9 mouse cellular contexts compared by ENCODE assay signal in the genomic region with DNA sequence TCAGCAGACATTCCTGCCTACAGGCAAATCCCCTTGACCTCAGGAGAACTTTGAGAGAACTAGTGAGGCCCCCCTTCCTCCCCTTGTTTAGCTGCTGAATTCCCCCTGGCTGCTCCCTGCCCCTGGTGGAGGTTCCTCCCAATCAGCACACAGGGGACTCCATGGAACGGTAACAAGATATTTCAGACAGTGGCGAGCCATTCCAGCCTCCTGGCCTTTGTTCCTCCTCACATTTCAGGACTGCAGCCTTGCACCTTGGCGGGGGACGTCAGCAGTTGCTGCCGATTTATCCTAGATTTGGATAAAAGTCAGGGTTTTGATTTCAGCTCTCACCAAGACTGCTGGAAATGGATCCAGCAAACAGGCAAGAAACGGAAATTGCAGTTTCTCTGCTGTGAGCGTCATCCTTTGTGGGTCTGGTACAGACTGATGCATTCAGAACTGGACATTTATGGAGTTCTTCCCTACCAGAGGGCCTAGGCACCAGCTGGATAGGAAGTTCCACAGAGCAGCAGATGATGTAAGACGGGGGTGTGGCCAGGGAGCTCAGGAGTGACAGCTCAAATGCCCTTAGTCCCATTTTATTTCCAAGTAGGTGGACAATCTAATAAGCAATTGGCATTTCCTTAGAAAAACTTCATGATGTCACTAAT.
DNase-seq lines count a peak whose midpoint lies in the region; ATAC-seq lines count a peak whose summit lies in the region.
"Had no signal": no experiment of that assay in that cellular context is flagged by ENCODE, and none has a peak within 500 bp of the region (broad histone marks: within the 10 kb centered on the region; RNA-seq: fewer than 3 reads in every experiment).

No protein-coding gene starts in this region.

- H3K4me3 ChIP-seq in kidney, embryonic 14.5 days (ENCODE audit: low read length) = no peak overlapping the region
- H3K4me3 ChIP-seq in embryonic facial prominence, embryonic 15.5 days (replicated peaks) = no peak overlapping the region
- no peak overlapping the region for H3K4me3 ChIP-seq in limb, embryonic 15.5 days
- H3K4me3 ChIP-seq: liver, embryonic 15.5 days had no signal

- peak overlapping the region; percentile 67; the same call in 1 of the 2 replicates for H3K27ac ChIP-seq in kidney, embryonic 14.5 days (ENCODE audit: low read depth, low read length)
- H3K27ac ChIP-seq in embryonic facial prominence, embryonic 15.5 days (replicated peaks) = 0 out of 2 replicates have a peak overlapping the region, but pooled peaks have one; percentile 28
- peak overlapping the region; percentile 38; the same call in 1 of the 2 replicates for H3K27ac ChIP-seq in limb, embryonic 15.5 days
- H3K27ac ChIP-seq: liver, embryonic 15.5 days had no signal

- no peak overlapping the region for H3K9ac ChIP-seq in kidney, embryonic 14.5 days (ENCODE audit: low read depth, low read length)
- H3K9ac ChIP-seq in embryonic facial prominence, embryonic 15.5 days = no peak overlapping the region
- no peak overlapping the region for H3K9ac ChIP-seq in limb, embryonic 15.5 days
- H3K9ac ChIP-seq: liver, embryonic 15.5 days had no signal

- no peak for DNase-seq in kidney, adult 8-10 months
- peak; percentile 10 for DNase-seq in c-Kit-positive CD71-negative TER-119-negative erythroid progenitor cells, embryonic 14.5 days (ENCODE audit: low read depth)
- DNase-seq in spleen, adult 18-20 months = no peak
- no peak for DNase-seq in c-Kit-positive CD71-positive TER-119-positive erythroid progenitor cells, embryonic 14.5 days (ENCODE audit: low spot score)
- no peak for DNase-seq in urinary bladder, postnatal 14 days (ENCODE audit: low spot score)

- H3K4me1 ChIP-seq in kidney, embryonic 14.5 days (ENCODE audit: control insufficient read depth, insufficient read depth, low read length) = peaks cover 22% of the 10 kb centered on the region
- peaks cover 10% of the 10 kb centered on the region for H3K4me1 ChIP-seq in embryonic facial prominence, embryonic 15.5 days
- H3K4me1 ChIP-seq in limb, embryonic 15.5 days = peaks cover 16% of the 10 kb centered on the region

- peak overlapping the region; percentile 21 for H3K4me2 ChIP-seq in kidney, embryonic 14.5 days (replicated peaks; ENCODE audit: low read depth, low read length)
- 0 out of 2 replicates have a peak overlapping the region, but pooled peaks have one; percentile 8 for H3K4me2 ChIP-seq in embryonic facial prominence, embryonic 15.5 days (replicated peaks)
- H3K4me2 ChIP-seq in limb, embryonic 15.5 days = no peak overlapping the region
- H3K4me2 ChIP-seq: liver, embryonic 15.5 days had no signal

- no peaks in the 10 kb centered on the region for H3K36me3 ChIP-seq in kidney, embryonic 14.5 days (ENCODE audit: control insufficient read depth, insufficient read depth, low read length)
- no peaks in the 10 kb centered on the region for H3K36me3 ChIP-seq in embryonic facial prominence, embryonic 15.5 days
- H3K36me3 ChIP-seq in limb, embryonic 15.5 days = no peaks in the 10 kb centered on the region
- H3K36me3 ChIP-seq: liver, embryonic 15.5 days had no signal

- H3K9me3 ChIP-seq in kidney, embryonic 14.5 days (ENCODE audit: control insufficient read depth, low read length) = no peaks in the 10 kb centered on the region
- no peaks in the 10 kb centered on the region for H3K9me3 ChIP-seq in embryonic facial prominence, embryonic 15.5 days (replicated peaks)
- H3K9me3 ChIP-seq in limb, embryonic 15.5 days = no peaks in the 10 kb centered on the region
- H3K9me3 ChIP-seq: liver, embryonic 15.5 days had no signal

- H3K27me3 ChIP-seq in kidney, embryonic 14.5 days (ENCODE audit: control insufficient read depth, insufficient read depth, low read length) = no peaks in the 10 kb centered on the region
- no peaks in the 10 kb centered on the region for H3K27me3 ChIP-seq in embryonic facial prominence, embryonic 15.5 days
- H3K27me3 ChIP-seq in limb, embryonic 15.5 days = no peaks in the 10 kb centered on the region
- H3K27me3 ChIP-seq: liver, embryonic 15.5 days had no signal

- ATAC-seq in kidney, embryonic 14.5 days (ENCODE audit: low FRiP score, low TSS enrichment) = peak; percentile 85
- 0 out of 2 replicates have a peak, but pooled peaks have one; percentile 31 for ATAC-seq in embryonic facial prominence, embryonic 15.5 days (ENCODE audit: insufficient number of reproducible peaks, low FRiP score, low TSS enrichment, low read depth)
- ATAC-seq in limb, embryonic 15.5 days (ENCODE audit: insufficient number of reproducible peaks, low FRiP score, low TSS enrichment, low read depth) = peak; percentile 65; the same call in 1 of the 2 replicates

- WGBS in kidney, embryonic 14.5 days = 12% methylated on average over 8 of the region's 8 CpGs
- WGBS in embryonic facial prominence, embryonic 15.5 days = 13% methylated on average over 8 of the region's 8 CpGs
- 17% methylated on average over 8 of the region's 8 CpGs for WGBS in limb, embryonic 15.5 days

Comparison
In these comparisons a context has a peak if more than half of its experiments do, and no peak if none do; other contexts are left out.
1. ATAC-seq: peak in every context shown above with its lines; median percentile 85 in kidney, embryonic 14.5 days; 65 in limb, embryonic 15.5 days; 31 in embryonic facial prominence, embryonic 15.5 days.